Mouse (Mus musculus): Measurements from ENCODE around the gene Opn4.
A peak's percentile ranks its signal among the peaks of the same experiment; 100 is the strongest.

Opn4 gene

GRCm38 (mm10) chr14:34561647-34562046 lies 38.3 kb downstream of the Opn4 start:
- no peak for DNase-seq

DNA sequence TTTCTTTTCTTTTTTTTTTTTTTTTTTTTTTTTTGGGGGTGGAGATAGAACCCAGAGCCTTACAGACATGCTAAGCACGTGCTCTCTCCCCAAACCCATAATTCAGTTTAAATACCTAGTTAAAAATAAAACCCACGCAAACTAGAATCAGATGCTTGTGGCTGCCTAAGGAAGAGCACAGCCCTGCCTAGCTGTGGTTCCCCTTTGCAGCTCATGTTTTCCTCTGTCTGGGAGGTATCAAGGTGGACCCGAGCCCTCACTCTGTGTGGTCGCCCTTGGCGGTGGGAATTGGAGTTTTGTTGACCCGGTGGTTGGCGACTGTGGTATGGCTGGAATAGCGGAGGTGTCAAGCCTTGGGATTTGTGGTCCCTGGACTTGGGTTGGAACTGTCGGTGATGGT lies 41.0 kb downstream of the Opn4 start:
- DNase-seq = no peak

DNA sequence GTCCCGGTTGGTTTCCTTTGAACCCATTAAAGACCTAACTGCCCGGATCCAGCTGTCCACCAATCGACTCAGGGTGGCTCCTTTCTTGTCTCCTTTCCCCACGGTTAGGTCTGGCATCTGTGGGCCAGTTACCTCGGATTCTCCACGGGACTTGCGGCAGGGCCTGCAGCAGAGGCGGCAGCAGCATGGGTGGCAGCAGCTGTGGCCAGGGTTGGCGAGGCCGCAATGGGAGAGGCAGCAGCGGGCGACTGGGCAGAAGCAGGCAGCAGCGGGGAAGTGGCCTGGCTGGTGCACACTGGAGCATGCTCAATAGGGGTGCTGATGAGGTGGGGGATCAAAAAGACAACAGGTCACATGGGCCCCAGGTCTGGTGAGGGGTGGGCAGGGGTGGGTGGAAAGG lies 44.7 kb downstream of the Opn4 start:
- no peak for DNase-seq

DNA sequence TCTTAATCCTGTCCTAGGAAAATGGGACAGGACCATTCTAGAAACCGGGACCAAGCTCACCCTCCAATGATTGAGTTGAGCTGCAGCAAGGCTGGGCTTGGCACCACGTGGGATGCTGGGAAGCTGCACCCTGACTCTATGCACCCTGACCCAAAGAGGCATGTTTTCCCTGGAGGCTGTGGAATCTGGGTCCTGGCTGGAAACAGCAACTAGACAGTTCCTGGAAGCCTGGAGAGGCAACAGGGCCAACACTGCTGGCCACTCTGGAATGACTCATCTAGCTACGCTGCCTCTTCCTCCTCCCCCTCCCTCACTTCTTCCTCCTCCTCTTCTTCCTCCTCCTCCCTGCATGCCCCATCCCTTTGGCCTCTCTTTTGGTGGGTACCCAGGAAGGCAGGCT lies 45.9 kb downstream of the Opn4 start:
- no peak for DNase-seq

DNA sequence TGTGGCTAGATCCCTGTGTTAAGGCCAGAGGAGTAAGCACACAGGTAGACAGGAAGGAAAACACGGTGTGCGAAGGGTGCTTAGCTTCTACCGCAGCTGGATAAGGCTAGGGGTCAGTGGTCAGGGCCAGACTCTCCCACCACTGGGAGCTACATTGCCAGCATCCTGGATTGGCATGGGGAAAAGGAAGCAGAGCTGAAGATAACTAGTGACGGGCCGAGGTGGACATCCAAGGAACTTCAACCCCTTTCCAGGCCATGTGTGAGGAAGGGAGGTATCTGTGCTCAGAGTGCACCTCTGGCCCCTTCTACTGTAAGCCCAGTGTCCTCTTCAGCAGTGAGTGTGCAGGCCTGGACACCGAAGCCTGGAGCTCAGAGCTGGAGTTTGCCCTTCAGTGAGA lies 46.5 kb downstream of the Opn4 start:
- no peak for DNase-seq

DNA sequence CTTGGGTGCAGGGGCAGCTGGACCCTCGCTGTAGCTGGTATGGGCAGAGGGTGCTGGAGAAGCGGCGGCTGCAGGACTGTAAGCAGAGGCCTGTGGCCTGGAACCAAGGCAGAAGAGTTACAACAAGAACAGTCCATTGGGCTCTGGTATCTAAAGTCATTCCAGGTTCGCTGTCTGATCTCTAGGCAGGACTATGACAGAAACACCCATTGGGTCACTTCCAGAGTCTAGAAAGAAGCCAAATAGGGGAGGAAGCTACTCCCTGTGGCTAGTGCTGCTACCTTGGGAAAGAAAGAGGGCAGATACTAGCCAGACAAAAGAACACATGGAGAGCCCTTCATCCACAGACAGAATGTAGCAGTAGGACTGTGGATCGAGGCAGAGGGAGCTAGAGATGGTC lies 47.7 kb downstream of the Opn4 start:
- DNase-seq = no peak

DNA sequence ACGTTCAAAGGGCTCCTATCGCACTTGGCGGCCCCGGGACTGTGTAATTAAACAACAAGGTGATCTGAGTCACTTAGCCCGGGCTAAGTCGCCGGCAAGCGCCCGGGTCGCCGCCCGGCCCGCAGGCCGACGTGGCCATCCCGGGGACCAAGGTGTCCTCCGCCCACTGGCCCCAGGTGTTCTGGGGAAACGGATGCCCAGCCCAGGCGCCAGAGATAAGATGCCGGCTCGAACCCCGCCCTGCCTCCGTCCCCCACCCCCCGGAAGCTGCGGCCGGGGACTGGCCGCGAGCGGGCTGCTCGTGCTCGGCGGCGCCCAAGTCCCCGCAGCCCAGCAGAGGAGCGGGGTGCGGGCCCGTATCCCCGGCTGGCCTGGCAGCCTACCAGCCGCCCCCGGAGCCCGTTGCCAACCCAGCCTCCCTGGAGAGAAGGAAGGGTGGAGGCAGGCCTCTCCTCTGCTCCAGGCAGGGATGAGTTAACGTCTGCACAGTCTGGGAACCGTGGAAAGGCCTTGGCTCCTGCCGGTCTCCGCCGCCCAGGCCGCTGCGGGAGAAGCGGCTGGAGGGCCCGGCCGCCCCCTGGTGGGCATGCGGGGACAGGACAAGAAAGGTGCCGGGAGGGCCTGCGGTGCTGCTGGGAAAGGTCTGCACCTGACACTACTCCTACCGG lies 50.8 kb downstream of the Opn4 start:
- DNase-seq = peak; percentile 86

GRCm38 (mm10) chr14:34548391-34549001 lies 51.4 kb downstream of the Opn4 start:
- DNase-seq = peak; percentile 63

GRCm38 (mm10) chr14:34544545-34544944 lies 55.4 kb downstream of the Opn4 start:
- DNase-seq = no peak

GRCm38 (mm10) chr14:34544001-34544400 lies 55.9 kb downstream of the Opn4 start:
- DNase-seq = no peak

GRCm38 (mm10) chr14:34543596-34543995 lies 56.3 kb downstream of the Opn4 start:
- no peak for DNase-seq

GRCm38 (mm10) chr14:34541896-34542295 lies 58.0 kb downstream of the Opn4 start:
- DNase-seq = no peak

DNA sequence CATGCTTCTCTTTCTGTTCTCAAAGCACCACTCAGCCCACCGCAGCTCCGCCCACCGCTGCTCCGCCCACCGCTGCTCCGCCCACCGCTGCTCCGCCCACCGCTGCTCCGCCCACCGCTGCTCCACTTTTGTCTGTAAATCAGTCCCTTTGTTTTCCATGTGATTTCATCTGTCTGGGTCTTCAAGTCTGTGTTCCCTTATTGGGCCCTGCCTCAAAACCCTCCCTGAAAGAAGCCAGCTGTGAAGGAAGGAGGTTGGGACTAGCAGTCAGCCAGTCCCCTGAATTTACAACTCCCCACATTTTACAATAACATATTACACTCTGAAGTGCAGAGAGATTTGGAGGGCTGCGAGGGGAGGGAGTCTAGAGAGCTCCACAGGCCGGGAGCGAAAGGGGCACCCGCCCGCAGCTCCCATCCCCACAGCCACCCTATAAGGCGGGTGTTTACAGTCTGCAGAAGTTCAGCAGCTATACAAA lies 59.2 kb downstream of the Opn4 start:
- no peak for DNase-seq

Data from cerebellum, adult 8-10 months (tissue).